Mouse (Mus musculus) hindbrain, embryonic 16.5 days (tissue): ENCODE measurements around the gene Gm11938. TPM values are rescaled to one million over a fixed set of nuclear protein-coding genes. Genes with fewer than 3 reads are reported as not detected.
"Not testable (repeated sequence)": the region's sequence is repeated elsewhere in the genome, so short reads cannot be mapped to it uniquely, and the experiment has no call there.

Experiments used
- ATAC-seq: fragments of 200-750 bp; cut with Nextera tagmentation; 2 replicates; pipeline ENCODE4 v1.8.0; 2017; ENCODE audit warnings: moderate TSS enrichment, moderate library complexity
- H3K27ac ChIP-seq: fragments of 300-500 bp; sonication (generic); 2 replicates; pipeline ENCODE4 v1.5.1; 2014; ENCODE audit warnings: low read depth, mild to moderate bottlenecking, control low read depth, low read length, moderate library complexity
- H3K27me3 ChIP-seq: fragments of 300-500 bp; sonication (generic); replicated peaks from 2 replicates; pipeline ENCODE4 v1.6.1; 2014; ENCODE audit warnings: low read length; ENCODE audit not compliant: control insufficient read depth, insufficient read depth
- H3K36me3 ChIP-seq: fragments of 300-500 bp; sonication (generic); 2 replicates; pipeline ENCODE4 v1.6.1; 2014; ENCODE audit warnings: mild to moderate bottlenecking, low read length, moderate library complexity, mixed read lengths; ENCODE audit not compliant: control insufficient read depth, insufficient read depth
- H3K4me1 ChIP-seq: fragments of 300-500 bp; sonication (generic); 2 replicates; pipeline ENCODE4 v1.6.1; 2014; ENCODE audit warnings: low read depth, low read length; ENCODE audit not compliant: control insufficient read depth, insufficient read depth
- H3K4me2 ChIP-seq: fragments of 300-500 bp; sonication (generic); 2 replicates; pipeline ENCODE4 v1.6.1; 2014; ENCODE audit warnings: mild to moderate bottlenecking, low read length, control low read depth, moderate library complexity
- H3K4me3 ChIP-seq: fragments of 300-500 bp; sonication (generic); 2 replicates; pipeline ENCODE4 v1.5.1; 2014; ENCODE audit warnings: mild to moderate bottlenecking, low read length, control low read depth, moderate library complexity
- H3K9ac ChIP-seq: fragments of 300-500 bp; sonication (generic); 2 replicates; pipeline ENCODE4 v1.6.1; 2014; ENCODE audit warnings: low read depth, mild to moderate bottlenecking, control low read depth, low read length, moderate library complexity
- H3K9me3 ChIP-seq: fragments of 300-500 bp; sonication (generic); 2 replicates; pipeline ENCODE4 v1.6.1; 2014; ENCODE audit warnings: mild to moderate bottlenecking, low read length, moderate library complexity; ENCODE audit not compliant: control insufficient read depth
- WGBS: fragments of 180-500 bp; shearing (Covaris S2); extraction: QIAGEN DNeasy Blood & Tissue Kit; methylation state at CpG from one replicate; pipeline ENCODE4 v1.1.7; 2014; 5-methylcytosine and 5-hydroxymethylcytosine counted together
- polyA plus RNA-seq: library from polyadenylated mRNA; unstranded; fragments of >200 nt; fragmentation: Nextera tagmentation; extraction: Ambion mirVana; gene quantifications from 2 replicates; pipeline ENCODE4 v1.2.1, GENCODE M21; 2015

Gm11938 gene
- polyA plus RNA-seq, result not detected in 2 replicates

DNA sequence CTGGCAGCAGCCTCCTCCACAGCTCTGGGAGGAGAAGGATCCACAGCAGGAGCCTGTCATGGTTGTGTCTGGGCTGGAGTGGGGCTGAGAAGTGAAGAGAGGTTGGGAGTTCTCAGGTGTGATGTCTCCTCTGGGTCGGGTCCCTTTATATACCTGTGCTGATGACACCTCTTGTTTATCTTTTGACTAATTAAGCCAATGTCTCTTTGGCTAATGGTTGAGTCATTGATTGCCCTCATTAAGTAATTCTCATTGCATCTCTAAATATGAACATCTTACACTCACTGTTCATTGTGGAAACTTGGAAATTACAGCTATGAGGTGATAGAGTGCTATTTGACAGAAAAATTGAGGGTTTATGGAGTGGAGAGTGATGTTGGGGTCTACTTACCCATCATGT is at the start of gene Gm11938:
Gene Gm11938, minus strand, starts transcription at position 101 of the 400 bp plus-strand sequence.
- H3K4me1 ChIP-seq, H3K27me3 ChIP-seq, H3K4me2 ChIP-seq, H3K4me3 ChIP-seq, H3K36me3 ChIP-seq, H3K9me3 ChIP-seq, ATAC-seq, H3K27ac ChIP-seq, H3K9ac ChIP-seq: not testable (repeated sequence)
- 60% methylated on average over 1 of the region's 1 CpGs for WGBS

DNA sequence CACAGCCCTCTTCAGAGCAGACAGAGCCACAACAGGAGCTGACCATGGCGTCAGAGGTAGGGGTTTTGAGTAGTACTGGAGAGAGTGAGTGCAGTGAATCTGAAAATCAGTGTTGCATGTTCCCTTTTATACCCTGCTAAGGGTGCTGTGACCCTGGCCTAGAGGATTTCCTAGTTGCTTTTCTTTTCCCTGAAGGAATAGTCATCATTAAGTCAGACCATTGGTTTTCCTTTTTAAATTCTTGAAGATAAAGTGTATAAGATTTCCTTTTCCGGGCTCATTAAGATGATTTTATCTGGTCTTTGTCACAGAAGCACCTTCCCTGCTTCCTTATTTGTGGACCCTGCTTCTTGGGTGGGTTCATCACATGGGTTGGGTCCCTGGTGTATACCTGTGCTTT is 47.0 kb upstream of the Gm11938 start, which contains the start of gene Gm11555:
Gene Gm11555, minus strand, starts transcription at position 101 of the 400 bp plus-strand sequence.
- H3K4me2 ChIP-seq, result no peak within 1 kb of the TSS
- H3K9ac ChIP-seq, result no peak within 1 kb of the TSS
- 77% methylated on average over 2 of the region's 2 CpGs for WGBS
- no peak for ATAC-seq
- no peaks in the 10 kb centered on the region for H3K9me3 ChIP-seq
- no peaks in the 10 kb centered on the region for H3K4me1 ChIP-seq
- no peak within 1 kb of the TSS for H3K4me3 ChIP-seq
- no peaks in the 10 kb centered on the region for H3K27me3 ChIP-seq
- H3K36me3 ChIP-seq, result no peaks in the 10 kb centered on the region
- no peak within 1 kb of the TSS for H3K27ac ChIP-seq

DNA sequence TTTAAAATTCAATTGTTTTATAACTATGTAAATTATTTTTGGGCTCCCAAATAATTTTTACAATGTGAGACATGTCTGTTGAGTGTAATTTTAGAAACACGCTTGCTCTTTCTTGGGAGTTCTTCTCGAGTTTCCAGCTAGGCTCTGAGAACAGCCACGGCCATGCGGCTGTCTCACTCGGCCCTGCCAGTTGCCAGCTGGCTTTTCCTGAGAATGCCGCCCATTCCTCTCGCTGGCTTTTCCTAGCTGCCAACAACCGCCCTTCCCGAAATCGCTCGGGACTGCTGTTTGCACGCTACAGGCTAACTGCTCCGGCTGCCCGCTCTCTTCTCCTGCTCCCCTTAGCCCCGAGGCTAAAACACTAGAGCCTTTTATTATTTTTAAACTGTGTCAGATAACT is 43.3 kb upstream of the Gm11938 start:
- Histone ChIP-seq H3K4me2 (no peak overlapping the region), H3K27me3 (no peaks in the 10 kb centered on the region), H3K4me1 (no peaks in the 10 kb centered on the region), H3K27ac (no peak overlapping the region), H3K4me3 (no peak overlapping the region), H3K9me3 (no peaks in the 10 kb centered on the region), H3K9ac (no peak overlapping the region), H3K36me3 (no peaks in the 10 kb centered on the region)
- no peak for ATAC-seq
- 85% methylated on average over 15 of the region's 15 CpGs for WGBS

DNA sequence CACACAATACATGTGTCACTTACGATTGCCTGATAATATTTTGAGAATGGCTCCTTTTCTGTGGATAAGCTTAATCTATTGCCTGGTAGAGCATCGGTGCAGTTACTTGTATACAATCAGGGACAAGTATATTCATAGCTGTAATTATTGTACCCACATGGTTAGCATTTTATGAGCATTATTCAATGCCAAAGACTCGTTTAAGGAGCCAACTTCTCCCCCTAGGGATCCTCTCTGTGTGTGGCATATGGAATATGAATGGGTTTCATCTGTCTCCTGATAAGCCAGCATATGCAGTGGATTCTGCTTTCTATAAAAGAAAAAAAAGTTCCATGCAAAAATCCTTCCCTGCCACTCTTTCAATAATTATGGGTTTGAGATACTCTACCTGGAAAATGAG is 41.2 kb upstream of the Gm11938 start:
- no peaks in the 10 kb centered on the region for H3K4me1 ChIP-seq
- H3K4me3 ChIP-seq, result no peak overlapping the region
- no peaks in the 10 kb centered on the region for H3K27me3 ChIP-seq
- no peak overlapping the region for H3K27ac ChIP-seq
- ATAC-seq, result no peak
- 51% methylated on average over 3 of the region's 3 CpGs for WGBS
- H3K4me2 ChIP-seq, result no peak overlapping the region
- no peak overlapping the region for H3K9ac ChIP-seq
- no peaks in the 10 kb centered on the region for H3K9me3 ChIP-seq
- no peaks in the 10 kb centered on the region for H3K36me3 ChIP-seq

DNA sequence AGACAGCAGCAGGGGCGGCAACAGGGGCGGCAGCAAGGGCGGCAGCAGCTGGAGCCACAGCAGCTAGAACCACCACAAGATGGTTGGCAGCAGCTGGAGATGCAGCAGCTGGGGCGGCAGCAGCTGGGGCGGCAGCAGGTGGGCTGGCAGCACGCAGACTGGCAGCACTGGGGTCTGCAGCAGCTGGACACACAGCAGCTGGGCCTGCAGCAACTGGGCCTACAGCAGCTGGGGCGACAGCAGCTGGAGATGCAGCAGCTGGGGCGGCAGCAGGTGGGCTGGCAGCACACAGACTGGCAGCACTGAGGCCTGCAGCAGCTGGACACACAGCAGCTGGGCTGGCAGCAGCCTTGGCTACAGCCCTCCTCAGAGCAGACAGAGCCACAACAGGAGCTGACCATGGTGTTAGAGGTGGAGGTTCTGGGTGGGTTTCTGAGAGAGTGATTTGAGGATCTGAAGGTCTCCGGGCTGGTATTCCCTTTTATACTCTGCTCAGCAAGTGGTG is 40.6 kb upstream of the Gm11938 start, which contains the start of gene Krtap4-7:
Gene Krtap4-7, minus strand, starts transcription at position 455 of the 505 bp plus-strand sequence.
- not testable (repeated sequence) for H3K9me3 ChIP-seq, H3K9ac ChIP-seq, ATAC-seq, H3K4me2 ChIP-seq, H3K36me3 ChIP-seq, H3K27me3 ChIP-seq, H3K27ac ChIP-seq, H3K4me1 ChIP-seq, H3K4me3 ChIP-seq
- WGBS, result 85% methylated on average over 6 of the region's 9 CpGs

DNA sequence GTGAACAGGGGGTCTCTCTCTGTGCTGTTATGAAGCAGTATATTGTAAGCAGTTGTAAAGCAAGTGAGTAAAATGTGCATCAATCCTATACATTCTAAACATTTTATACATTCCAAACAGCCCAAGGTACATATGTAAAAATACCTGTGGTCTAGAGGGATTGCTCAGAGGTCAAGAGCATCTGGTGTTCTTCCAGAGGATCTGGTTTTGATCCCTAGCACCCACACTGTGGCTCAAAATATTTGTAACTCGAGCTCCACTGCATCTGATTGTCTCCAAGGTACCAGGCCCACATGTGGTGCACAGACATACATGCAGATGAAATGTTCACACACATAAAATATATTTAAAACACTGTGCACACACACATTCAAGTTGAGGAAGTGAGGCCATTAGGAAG is 37.8 kb upstream of the Gm11938 start:
- H3K9me3 ChIP-seq, result no peaks in the 10 kb centered on the region

DNA sequence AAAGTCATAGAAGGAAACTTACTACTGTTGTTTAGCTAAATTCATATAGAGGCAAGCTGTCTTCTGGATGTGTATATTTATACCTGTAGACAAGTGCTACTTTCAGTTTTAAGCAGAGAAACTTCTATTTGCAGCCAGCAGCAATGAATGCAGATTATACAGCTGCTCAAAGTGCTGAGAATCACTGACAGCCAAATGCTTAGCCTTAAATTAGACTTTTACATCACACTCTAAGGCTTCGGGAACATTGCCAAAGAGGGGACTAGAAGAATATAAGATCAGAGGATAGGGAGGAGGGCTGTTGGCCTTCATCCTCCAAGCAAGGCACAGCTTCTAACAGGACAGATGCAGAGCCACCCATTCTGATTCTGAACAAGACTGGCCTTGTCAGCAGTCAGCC is 34.0 kb upstream of the Gm11938 start:
- 63% methylated on average over 1 of the region's 1 CpGs for WGBS
- Histone ChIP-seq H3K9ac (no peak overlapping the region), H3K9me3 (no peaks in the 10 kb centered on the region), H3K4me2 (no peak overlapping the region), H3K27me3 (no peaks in the 10 kb centered on the region), H3K4me1 (no peaks in the 10 kb centered on the region), H3K4me3 (no peak overlapping the region), H3K27ac (no peak overlapping the region), H3K36me3 (no peaks in the 10 kb centered on the region)
- no peak for ATAC-seq

More for the DNA sequence above, 37.8 kb upstream of the Gm11938 start:
- H3K27ac ChIP-seq, result no peak overlapping the region
- no peaks in the 10 kb centered on the region for H3K27me3 ChIP-seq
- no peak overlapping the region for H3K4me2 ChIP-seq
- no peak overlapping the region for H3K4me3 ChIP-seq
- H3K9ac ChIP-seq, result no peak overlapping the region
- WGBS, result 69% methylated on average over 1 of the region's 1 CpGs
- H3K36me3 ChIP-seq, result no peaks in the 10 kb centered on the region
- no peak for ATAC-seq
- no peaks in the 10 kb centered on the region for H3K4me1 ChIP-seq

DNA sequence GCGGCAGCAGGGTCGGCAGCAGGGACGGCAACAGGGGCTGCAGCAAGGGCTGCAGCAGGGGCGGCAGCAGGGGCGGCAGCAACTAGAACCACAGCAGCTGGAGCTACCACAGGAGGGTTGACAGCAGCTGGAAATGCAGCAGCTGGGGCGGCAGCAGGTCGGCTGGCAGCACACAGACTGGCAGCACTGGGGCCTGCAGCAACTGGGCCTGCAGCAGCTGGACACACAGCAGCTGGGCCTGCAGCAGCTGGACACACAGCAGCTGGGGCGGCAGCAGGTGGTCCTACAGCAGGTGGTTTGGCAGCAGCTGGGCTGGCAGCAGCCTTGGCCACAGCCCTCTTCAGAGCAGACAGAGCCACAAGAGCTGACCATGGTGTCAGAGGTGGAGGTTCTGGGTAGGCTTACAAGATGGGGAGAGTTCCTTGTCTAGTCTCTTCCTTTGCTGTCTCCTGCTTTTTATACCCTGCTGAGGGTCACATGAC is 31.6 kb upstream of the Gm11938 start, which contains the start of gene Krtap4-2:
Gene Krtap4-2, minus strand, starts transcription at position 432 of the 482 bp plus-strand sequence.
- ATAC-seq, result no peak
- Histone ChIP-seq H3K4me3 (no peak within 1 kb of the TSS), H3K36me3 (no peaks in the 10 kb centered on the region), H3K4me1 (no peaks in the 10 kb centered on the region), H3K4me2 (no peak within 1 kb of the TSS), H3K9ac (no peak within 1 kb of the TSS), H3K9me3 (no peaks in the 10 kb centered on the region), H3K27ac (no peak within 1 kb of the TSS), H3K27me3 (no peaks in the 10 kb centered on the region)
- 39% methylated on average over 8 of the region's 8 CpGs for WGBS

DNA sequence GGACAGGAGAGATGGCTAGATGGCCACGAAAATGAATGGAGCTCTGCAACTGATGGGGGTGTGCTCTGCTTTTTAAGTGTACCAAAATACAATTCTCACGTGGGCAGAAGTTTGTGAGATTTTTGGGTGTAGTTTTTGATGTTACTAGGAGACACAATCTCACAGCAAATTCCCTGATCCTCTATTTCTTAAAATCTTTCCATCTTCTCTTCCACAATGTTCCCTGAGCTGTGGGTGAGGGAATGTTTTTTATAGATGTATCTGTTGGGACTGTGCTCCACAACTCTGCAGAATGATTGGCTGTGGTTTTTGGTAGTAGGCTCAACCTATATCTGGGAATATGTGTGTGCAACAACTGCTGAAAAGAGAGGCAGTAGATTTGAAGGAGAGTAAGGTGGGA is 30.2 kb upstream of the Gm11938 start:
- Histone ChIP-seq H3K27me3 (no peaks in the 10 kb centered on the region), H3K36me3 (no peaks in the 10 kb centered on the region), H3K4me2 (no peak overlapping the region), H3K9ac (no peak overlapping the region), H3K9me3 (no peaks in the 10 kb centered on the region), H3K4me3 (no peak overlapping the region), H3K4me1 (no peaks in the 10 kb centered on the region), H3K27ac (no peak overlapping the region)
- ATAC-seq, result no peak
- WGBS, result 69% methylated on average over 2 of the region's 2 CpGs
